Mouse (Mus musculus) C2C12 (cell line): ENCODE data around the gene Slc7a1.

ENCODE experiments used
- CEBPB ChIP-seq: IDR thresholded peaks from one replicate; pipeline ENCODE4 v1.6.1; 2011; ENCODE audit warnings: low read depth, mild to moderate bottlenecking, control low read depth, moderate library complexity
- CTCF ChIP-seq: IDR thresholded peaks from one replicate; pipeline ENCODE4 v1.5.1; 2011; ENCODE audit not compliant: control insufficient read depth, insufficient read depth, insufficient read length
- FOSL1 ChIP-seq: IDR thresholded peaks from one replicate; pipeline ENCODE4 v1.8.0; 2011; ENCODE audit warnings: mild to moderate bottlenecking, low read length; ENCODE audit not compliant: poor library complexity, insufficient read depth, severe bottlenecking
- MYOD1 ChIP-seq: IDR thresholded peaks from one replicate; pipeline ENCODE4 v1.6.1; 2011; ENCODE audit warnings: low read depth; ENCODE audit not compliant: control insufficient read depth, insufficient read length
- USF1 ChIP-seq: IDR thresholded peaks from one replicate; pipeline ENCODE4 v1.6.1; 2011; ENCODE audit warnings: low read depth, mild to moderate bottlenecking, control low read depth, moderate library complexity

DNA sequence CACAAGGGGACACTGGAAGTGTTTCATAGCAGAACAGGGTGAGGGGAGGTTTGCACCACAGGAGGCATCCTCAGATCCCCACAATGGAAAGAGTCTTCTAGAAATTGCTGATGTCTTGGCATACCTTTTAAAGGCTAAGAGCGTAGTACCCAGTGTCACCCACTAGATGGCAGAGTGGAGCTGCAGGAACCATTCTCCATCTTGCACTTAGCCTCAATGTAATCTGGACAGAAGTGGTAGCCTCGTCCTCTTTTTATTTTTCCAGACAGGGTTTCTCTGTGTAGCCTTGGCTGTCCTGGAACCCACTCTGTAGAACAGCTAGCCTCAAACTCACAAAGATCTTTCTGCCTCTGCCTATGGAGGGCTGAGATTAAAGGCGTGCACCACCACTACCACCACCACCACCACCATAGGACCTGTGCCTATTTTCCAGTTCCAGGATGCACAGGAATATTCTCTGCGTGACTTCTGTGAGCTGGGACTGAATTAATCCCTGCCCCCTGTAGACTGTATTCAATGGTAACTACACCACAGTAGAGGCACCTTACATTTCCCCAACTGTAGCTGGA lies 74.3 kb downstream of the Slc7a1 start:
- TF ChIP-seq CTCF = peak; percentile 64
- TF ChIP-seq MYOD1 = no peak
- TF ChIP-seq FOSL1 = no peak
- TF ChIP-seq USF1 = no peak
- TF ChIP-seq CEBPB = no peak
